Mouse (Mus musculus) intestine, postnatal 0 days (tissue): ENCODE measurements around the gene Ywhaq. TPM values are rescaled to one million over a fixed set of nuclear protein-coding genes. Genes with fewer than 3 reads are reported as not detected.

ENCODE experiments used
- ATAC-seq: fragments of 200-750 bp; cut with Nextera tagmentation; 2 replicates; pipeline ENCODE4 v1.8.0; 2017; ENCODE audit warnings: mild to moderate bottlenecking, moderate TSS enrichment, moderate library complexity
- H3K27ac ChIP-seq: fragments of 300-500 bp; sonication (generic); 2 replicates; pipeline ENCODE4 v1.5.1; 2014; ENCODE audit warnings: mild to moderate bottlenecking, low read depth, low read length, moderate library complexity
- H3K27me3 ChIP-seq: fragments of 300-500 bp; sonication (generic); replicated peaks from 2 replicates; pipeline ENCODE4 v1.6.1; 2014; ENCODE audit warnings: low read length, mixed read lengths; ENCODE audit not compliant: control insufficient read depth, insufficient read depth
- H3K36me3 ChIP-seq: fragments of 300-500 bp; sonication (generic); 2 replicates; pipeline ENCODE4 v1.6.1; 2014; ENCODE audit warnings: mild to moderate bottlenecking, moderate library complexity; ENCODE audit not compliant: control insufficient read depth, insufficient read depth
- H3K4me1 ChIP-seq: fragments of 300-500 bp; sonication (generic); replicated peaks from 2 replicates; pipeline ENCODE4 v1.6.1; 2014; ENCODE audit warnings: antibody characterized with exemption, low read length, mixed read lengths; ENCODE audit not compliant: control insufficient read depth, insufficient read depth
- H3K4me2 ChIP-seq: fragments of 300-500 bp; sonication (generic); replicated peaks from 2 replicates; pipeline ENCODE4 v1.6.1; 2014; ENCODE audit warnings: low read depth, mild to moderate bottlenecking, moderate library complexity
- H3K4me3 ChIP-seq: fragments of 300-500 bp; sonication (generic); 2 replicates; pipeline ENCODE4 v1.5.1; 2014; ENCODE audit warnings: low read depth, low read length
- H3K9ac ChIP-seq: fragments of 300-500 bp; sonication (generic); 2 replicates; pipeline ENCODE4 v1.6.1; 2014; ENCODE audit warnings: mild to moderate bottlenecking, low read depth, low read length
- H3K9me3 ChIP-seq: fragments of 300-500 bp; sonication (generic); 2 replicates; pipeline ENCODE4 v1.6.1; 2016; ENCODE audit warnings: mixed run types; ENCODE audit not compliant: control insufficient read depth
- CTCF ChIP-seq: sonication (generic); IDR thresholded peaks from 2 replicates; pipeline ENCODE4 v1.5.1; 2016; ENCODE audit warnings: low read depth, mild to moderate bottlenecking, control low read depth, antibody characterized with exemption, moderate library complexity
- WGBS: fragments of 180-500 bp; shearing (Covaris S2); extraction: QIAGEN DNeasy Blood & Tissue Kit; methylation state at CpG from one replicate; pipeline ENCODE4 v1.1.7; 2014; 5-methylcytosine and 5-hydroxymethylcytosine counted together
- polyA plus RNA-seq: library from polyadenylated mRNA; unstranded; fragments of >200 nt; fragmentation: Nextera tagmentation; extraction: Ambion mirVana; gene quantifications from 2 replicates; pipeline ENCODE4 v1.2.1, GENCODE M21; 2015

The Ywhaq gene
- polyA plus RNA-seq, 1 experiment from 2014 or later = 235 TPM

GRCm38 (mm10) chr12:21368376-21369086 is 48.9 kb downstream of the Ywhaq start:
- no peaks in the 10 kb centered on the region for H3K27me3 ChIP-seq
- H3K36me3 ChIP-seq = no peaks in the 10 kb centered on the region
- no peaks in the 10 kb centered on the region for H3K4me1 ChIP-seq
- H3K27ac ChIP-seq = no peak overlapping the region
- no peak overlapping the region for H3K9ac ChIP-seq
- no peak overlapping the region for H3K4me3 ChIP-seq
- H3K9me3 ChIP-seq = no peaks in the 10 kb centered on the region
- TF ChIP-seq CTCF = no peak
- ATAC-seq = no peak
- H3K4me2 ChIP-seq = no peak overlapping the region
- 89% methylated on average over 9 of the region's 9 CpGs for WGBS

- WGBS = 66% methylated on average over 10 of the region's 10 CpGs
- no peak for ATAC-seq
- Histone ChIP-seq H3K27me3 (no peaks in the 10 kb centered on the region), H3K27ac (no peak overlapping the region), H3K9me3 (no peaks in the 10 kb centered on the region), H3K4me1 (no peaks in the 10 kb centered on the region; the same call in 1 of the 2 replicates), H3K36me3 (no peaks in the 10 kb centered on the region; the same call in 1 of the 2 replicates), H3K4me3 (no peak overlapping the region), H3K4me2 (no peak overlapping the region), H3K9ac (no peak overlapping the region)
- no peak for TF ChIP-seq CTCF
Measured at GRCm38 (mm10) chr12:21364624-21365435, 52.6 kb downstream of the Ywhaq start.

- 86% methylated on average over 3 of the region's 3 CpGs for WGBS
- Histone ChIP-seq H3K4me2 (no peak overlapping the region), H3K27ac (no peak overlapping the region; the same call in 1 of the 2 replicates), H3K9ac (no peak overlapping the region), H3K4me3 (no peak overlapping the region), H3K36me3 (no peaks in the 10 kb centered on the region; the same call in 1 of the 2 replicates), H3K9me3 (no peaks in the 10 kb centered on the region), H3K27me3 (no peaks in the 10 kb centered on the region), H3K4me1 (no peaks in the 10 kb centered on the region; the same call in 1 of the 2 replicates)
- no peak for TF ChIP-seq CTCF
- ATAC-seq = no peak
Measured at GRCm38 (mm10) chr12:21363195-21363594, 54.2 kb downstream of the Ywhaq start.

GRCm38 (mm10) chr12:21362686-21363085 is 54.8 kb downstream of the Ywhaq start:
- TF ChIP-seq CTCF = no peak
- Histone ChIP-seq H3K27me3 (no peaks in the 10 kb centered on the region), H3K4me2 (no peak overlapping the region), H3K27ac (no peak overlapping the region), H3K9ac (no peak overlapping the region), H3K36me3 (no peaks in the 10 kb centered on the region; the same call in 1 of the 2 replicates), H3K9me3 (no peaks in the 10 kb centered on the region), H3K4me3 (no peak overlapping the region), H3K4me1 (no peaks in the 10 kb centered on the region; the same call in 1 of the 2 replicates)
- WGBS = 30% methylated on average over 2 of the region's 2 CpGs
- ATAC-seq = no peak

- Histone ChIP-seq H3K4me3 (no peak overlapping the region), H3K9ac (no peak overlapping the region), H3K4me2 (no peak overlapping the region), H3K27me3 (no peaks in the 10 kb centered on the region), H3K36me3 (peaks cover 44% of the 10 kb centered on the region), H3K9me3 (no peaks in the 10 kb centered on the region), H3K27ac (no peak overlapping the region), H3K4me1 (no peaks in the 10 kb centered on the region)
- WGBS = 92% methylated on average over 8 of the region's 8 CpGs
- no peak for TF ChIP-seq CTCF
- no peak for ATAC-seq
Measured at GRCm38 (mm10) chr12:21353681-21354080, 63.8 kb downstream of the Ywhaq start.

- 89% methylated on average over 7 of the region's 7 CpGs for WGBS
- no peaks in the 10 kb centered on the region for H3K4me1 ChIP-seq
- ATAC-seq = no peak
Measured at GRCm38 (mm10) chr12:21350113-21350876, 67.1 kb downstream of the Ywhaq start.

More at GRCm38 (mm10) chr12:21350113-21350876, 67.1 kb downstream of the Ywhaq start:
- H3K27ac ChIP-seq = no peak overlapping the region
- TF ChIP-seq CTCF = no peak
- H3K4me2 ChIP-seq = no peak overlapping the region
- H3K9ac ChIP-seq = no peak overlapping the region
- H3K36me3 ChIP-seq = peaks cover 56% of the 10 kb centered on the region
- H3K9me3 ChIP-seq = no peaks in the 10 kb centered on the region
- H3K4me3 ChIP-seq = no peak overlapping the region
- no peaks in the 10 kb centered on the region for H3K27me3 ChIP-seq
